Mouse (Mus musculus) hindbrain, embryonic 16.5 days (tissue): ENCODE measurements around the gene Armc8. TPM values are rescaled to one million over a fixed set of nuclear protein-coding genes. Genes with fewer than 3 reads are reported as not detected.

ENCODE experiments used
- ATAC-seq: fragments of 200-750 bp; cut with Nextera tagmentation; 2 replicates; pipeline ENCODE4 v1.8.0; 2017; ENCODE audit warnings: moderate TSS enrichment, moderate library complexity
- H3K27ac ChIP-seq: fragments of 300-500 bp; sonication (generic); 2 replicates; pipeline ENCODE4 v1.5.1; 2014; ENCODE audit warnings: low read depth, mild to moderate bottlenecking, control low read depth, low read length, moderate library complexity
- H3K27me3 ChIP-seq: fragments of 300-500 bp; sonication (generic); replicated peaks from 2 replicates; pipeline ENCODE4 v1.6.1; 2014; ENCODE audit warnings: low read length; ENCODE audit not compliant: control insufficient read depth, insufficient read depth
- H3K36me3 ChIP-seq: fragments of 300-500 bp; sonication (generic); 2 replicates; pipeline ENCODE4 v1.6.1; 2014; ENCODE audit warnings: mild to moderate bottlenecking, low read length, moderate library complexity, mixed read lengths; ENCODE audit not compliant: control insufficient read depth, insufficient read depth
- H3K4me1 ChIP-seq: fragments of 300-500 bp; sonication (generic); 2 replicates; pipeline ENCODE4 v1.6.1; 2014; ENCODE audit warnings: low read depth, low read length; ENCODE audit not compliant: control insufficient read depth, insufficient read depth
- H3K4me2 ChIP-seq: fragments of 300-500 bp; sonication (generic); 2 replicates; pipeline ENCODE4 v1.6.1; 2014; ENCODE audit warnings: mild to moderate bottlenecking, low read length, control low read depth, moderate library complexity
- H3K4me3 ChIP-seq: fragments of 300-500 bp; sonication (generic); 2 replicates; pipeline ENCODE4 v1.5.1; 2014; ENCODE audit warnings: mild to moderate bottlenecking, low read length, control low read depth, moderate library complexity
- H3K9ac ChIP-seq: fragments of 300-500 bp; sonication (generic); 2 replicates; pipeline ENCODE4 v1.6.1; 2014; ENCODE audit warnings: low read depth, mild to moderate bottlenecking, control low read depth, low read length, moderate library complexity
- H3K9me3 ChIP-seq: fragments of 300-500 bp; sonication (generic); 2 replicates; pipeline ENCODE4 v1.6.1; 2014; ENCODE audit warnings: mild to moderate bottlenecking, low read length, moderate library complexity; ENCODE audit not compliant: control insufficient read depth
- WGBS: fragments of 180-500 bp; shearing (Covaris S2); extraction: QIAGEN DNeasy Blood & Tissue Kit; methylation state at CpG from one replicate; pipeline ENCODE4 v1.1.7; 2014; 5-methylcytosine and 5-hydroxymethylcytosine counted together
- polyA plus RNA-seq: library from polyadenylated mRNA; unstranded; fragments of >200 nt; fragmentation: Nextera tagmentation; extraction: Ambion mirVana; gene quantifications from 2 replicates; pipeline ENCODE4 v1.2.1, GENCODE M21; 2015

Armc8 gene
- polyA plus RNA-seq, 1 experiment from 2014 or later: 78.0 TPM

DNA sequence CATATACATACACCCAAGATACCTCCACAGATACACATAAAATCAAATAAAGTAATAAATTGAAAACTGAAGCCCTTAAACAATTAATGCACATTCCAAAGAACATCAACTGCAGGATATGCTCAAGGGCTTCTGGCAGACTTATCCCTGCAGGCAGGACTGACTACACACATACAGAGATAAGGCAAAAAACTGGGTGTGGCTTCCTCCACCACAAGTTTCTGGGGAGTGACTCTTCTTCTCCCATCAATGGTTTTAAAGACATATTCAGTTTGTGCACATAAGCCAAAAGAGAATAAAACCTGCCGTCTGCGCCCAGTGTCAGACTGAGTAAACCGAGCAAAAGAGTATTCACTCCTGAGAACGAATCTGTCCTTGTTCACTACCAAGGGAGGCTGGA lies 83.6 kb downstream of the Armc8 start:
- H3K9ac ChIP-seq: no peak overlapping the region
- no peak overlapping the region for H3K4me2 ChIP-seq
- H3K4me3 ChIP-seq: no peak overlapping the region
- 93% methylated on average over 4 of the region's 4 CpGs for WGBS
- no peaks in the 10 kb centered on the region for H3K27me3 ChIP-seq
- no peak overlapping the region for H3K27ac ChIP-seq
- H3K4me1 ChIP-seq: peaks cover 3% of the 10 kb centered on the region; the same call in 1 of the 2 replicates
- H3K9me3 ChIP-seq: no peaks in the 10 kb centered on the region
- no peak for ATAC-seq
- peaks cover 8% of the 10 kb centered on the region for H3K36me3 ChIP-seq

DNA sequence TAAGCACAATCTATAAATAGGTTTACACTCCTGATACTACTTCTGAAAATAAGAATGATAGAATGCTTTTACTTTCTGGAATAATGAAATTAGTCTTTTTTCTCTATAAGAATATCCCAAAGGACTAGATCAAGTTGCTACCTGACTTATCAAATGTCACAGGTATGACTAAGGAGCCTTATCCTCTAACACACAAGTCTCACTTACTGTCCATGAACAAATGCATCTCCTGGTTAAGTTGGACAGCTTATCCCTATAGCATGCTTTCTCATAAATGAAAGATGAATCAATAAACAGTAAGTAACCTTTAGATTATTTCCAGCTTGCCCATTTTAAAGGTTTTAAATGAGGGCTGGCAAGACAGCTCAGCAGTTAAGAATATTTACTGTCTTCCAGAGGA lies 84.1 kb downstream of the Armc8 start:
- no peaks in the 10 kb centered on the region for H3K9me3 ChIP-seq
- H3K4me2 ChIP-seq: no peak overlapping the region
- peaks cover 6% of the 10 kb centered on the region for H3K36me3 ChIP-seq
- no peak overlapping the region for H3K9ac ChIP-seq
- no peak overlapping the region for H3K27ac ChIP-seq
- no peak for ATAC-seq
- no peak overlapping the region for H3K4me3 ChIP-seq
- peaks cover 3% of the 10 kb centered on the region; the same call in 1 of the 2 replicates for H3K4me1 ChIP-seq
- no peaks in the 10 kb centered on the region for H3K27me3 ChIP-seq

DNA sequence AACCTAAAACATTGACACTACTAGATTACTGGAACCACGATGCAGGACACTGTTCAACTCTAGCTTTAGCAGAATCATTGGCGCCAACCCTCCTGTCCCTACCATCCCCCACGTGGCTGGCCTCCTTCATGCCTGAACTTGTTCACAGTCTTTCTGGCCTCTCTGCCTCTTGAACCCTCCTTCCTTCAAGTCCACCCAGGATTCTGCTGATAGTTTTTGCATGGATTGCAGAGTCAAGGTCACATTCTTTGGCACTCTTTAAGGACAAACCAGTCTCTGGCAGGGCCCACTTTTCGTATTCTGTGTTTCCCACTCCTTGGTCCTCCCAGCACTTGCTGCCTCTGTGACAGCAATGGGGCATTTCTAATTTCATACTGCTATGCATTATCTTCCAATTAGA lies 85.5 kb downstream of the Armc8 start:
- ATAC-seq: no peak
- Histone ChIP-seq H3K9me3 (no peaks in the 10 kb centered on the region), H3K9ac (no peak overlapping the region), H3K36me3 (peaks cover 6% of the 10 kb centered on the region), H3K4me2 (no peak overlapping the region), H3K27ac (no peak overlapping the region), H3K4me1 (peaks cover 3% of the 10 kb centered on the region; the same call in 1 of the 2 replicates), H3K4me3 (no peak overlapping the region), H3K27me3 (no peaks in the 10 kb centered on the region)
- 92% methylated on average over 4 of the region's 4 CpGs for WGBS

DNA sequence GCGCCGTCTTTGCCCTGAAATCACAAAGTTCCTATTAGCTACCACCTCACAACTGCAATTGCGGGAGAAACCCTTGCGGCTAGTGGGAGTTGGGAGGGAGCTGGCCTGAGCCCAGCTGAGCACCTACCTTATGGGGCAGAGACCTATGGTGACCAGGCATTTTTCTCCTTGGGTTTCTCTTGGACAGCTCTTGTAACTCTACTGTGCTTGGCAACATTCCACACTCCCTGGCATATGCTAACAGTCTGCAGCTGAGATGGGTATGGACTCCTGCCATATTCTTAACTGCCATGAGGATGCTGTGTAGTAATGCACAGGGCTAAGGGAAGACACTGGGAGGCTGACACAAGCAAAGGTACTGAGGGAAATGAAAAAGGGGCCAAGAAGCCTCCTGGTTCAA lies 87.9 kb downstream of the Armc8 start:
- 82% methylated on average over 4 of the region's 4 CpGs for WGBS
- ATAC-seq: peak; percentile 70
- Histone ChIP-seq H3K9ac (no peak overlapping the region), H3K27me3 (no peaks in the 10 kb centered on the region), H3K9me3 (no peaks in the 10 kb centered on the region), H3K4me1 (peaks cover 3% of the 10 kb centered on the region; the same call in 1 of the 2 replicates), H3K36me3 (no peaks in the 10 kb centered on the region; the same call in 1 of the 2 replicates), H3K4me3 (no peak overlapping the region), H3K27ac (no peak overlapping the region), H3K4me2 (no peak overlapping the region)

DNA sequence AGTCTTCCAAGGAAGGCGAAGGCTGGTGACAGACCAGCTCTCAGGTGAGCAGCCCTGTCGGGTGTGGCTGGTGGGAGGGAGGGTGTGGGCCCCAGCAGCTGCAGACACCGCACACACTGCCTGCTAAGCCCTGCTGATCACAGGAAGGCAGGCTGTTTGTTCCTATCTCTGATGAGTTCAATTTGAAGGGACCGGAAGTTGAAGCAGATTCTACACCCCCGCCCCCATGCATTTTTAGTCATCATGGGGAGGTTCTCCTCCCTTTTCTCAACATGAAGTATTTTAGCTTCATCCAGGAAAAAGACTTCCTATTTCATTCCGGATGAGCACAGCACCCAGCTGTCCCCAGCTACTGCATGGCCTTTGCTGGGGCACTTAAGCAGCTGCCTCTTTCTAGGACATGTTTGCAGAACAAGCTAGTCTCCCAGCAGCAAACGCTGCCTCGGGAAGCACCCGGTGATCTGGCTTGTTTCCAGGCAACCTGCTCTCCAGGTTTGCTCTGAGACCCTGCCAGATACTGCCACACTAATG lies 89.5 kb downstream of the Armc8 start:
- no peak for ATAC-seq
- Histone ChIP-seq H3K4me1 (peaks cover 3% of the 10 kb centered on the region; the same call in 1 of the 2 replicates), H3K9ac (no peak overlapping the region; the same call in 1 of the 2 replicates), H3K27me3 (no peaks in the 10 kb centered on the region), H3K4me2 (no peak overlapping the region), H3K27ac (peak overlapping the region; percentile 61), H3K9me3 (no peaks in the 10 kb centered on the region), H3K4me3 (no peak overlapping the region), H3K36me3 (no peaks in the 10 kb centered on the region; the same call in 1 of the 2 replicates)
- WGBS: 64% methylated on average over 9 of the region's 9 CpGs

DNA sequence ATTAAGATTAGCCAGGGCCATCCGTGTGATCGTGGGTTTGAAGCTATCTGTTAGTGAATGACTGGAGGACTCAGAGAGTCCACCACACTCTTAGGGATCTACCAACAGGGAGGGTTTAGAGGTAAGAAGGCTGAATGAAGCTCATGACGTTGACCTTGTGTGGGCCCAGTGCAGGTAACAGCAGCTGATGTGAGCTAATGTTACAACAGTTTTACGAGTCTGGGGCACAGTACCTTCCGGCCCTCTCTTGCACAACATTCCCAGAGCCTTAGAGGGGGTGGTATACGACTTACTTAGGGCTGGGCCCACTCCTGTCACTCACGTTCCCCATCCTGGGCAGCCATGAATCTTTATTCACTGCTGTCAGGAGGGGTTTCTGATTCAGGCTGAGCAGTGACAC lies 97.4 kb downstream of the Armc8 start:
- H3K27ac ChIP-seq: no peak overlapping the region
- H3K4me1 ChIP-seq: no peaks in the 10 kb centered on the region
- no peaks in the 10 kb centered on the region for H3K9me3 ChIP-seq
- no peak overlapping the region for H3K4me2 ChIP-seq
- ATAC-seq: no peak
- WGBS: 84% methylated on average over 7 of the region's 7 CpGs
- H3K27me3 ChIP-seq: no peaks in the 10 kb centered on the region
- no peak overlapping the region for H3K4me3 ChIP-seq
- H3K9ac ChIP-seq: no peak overlapping the region
- H3K36me3 ChIP-seq: no peaks in the 10 kb centered on the region

DNA sequence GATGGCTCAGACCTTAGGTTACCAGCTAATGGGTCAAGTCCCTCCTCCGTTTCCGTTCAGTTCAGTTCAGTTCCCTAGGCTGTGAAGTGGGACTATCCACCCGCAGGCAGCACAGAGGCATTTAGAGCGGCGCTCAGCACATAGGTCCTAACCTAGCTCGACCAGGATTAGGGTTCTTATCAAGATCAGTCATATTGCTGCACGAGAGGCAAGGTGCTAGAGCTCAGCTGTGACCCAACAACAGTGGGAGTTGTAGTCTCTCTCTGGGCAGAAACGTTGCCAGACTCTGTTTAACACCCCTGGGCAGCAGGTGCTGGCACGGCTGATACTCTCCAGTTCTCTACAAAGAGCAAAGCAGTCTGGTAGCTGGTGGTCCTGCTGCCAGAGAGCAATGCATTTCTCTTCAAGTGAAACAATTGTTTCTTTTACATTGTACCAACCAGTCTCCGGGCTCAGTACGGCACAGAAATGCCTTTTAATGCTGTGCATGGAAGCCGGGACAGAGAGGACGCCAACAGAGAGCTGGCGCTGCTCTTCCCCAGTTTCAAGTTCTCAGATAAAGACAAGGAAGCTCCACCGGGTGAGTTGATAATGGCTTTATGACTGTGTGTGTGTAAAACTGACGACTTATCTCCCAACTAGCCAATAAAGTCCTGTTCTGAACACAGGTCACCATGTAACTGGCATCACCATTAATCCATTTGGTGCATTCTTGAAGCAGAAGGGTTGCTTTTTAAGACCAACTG lies 98.2 kb downstream of the Armc8 start:
- Histone ChIP-seq H3K4me2 (no peak overlapping the region), H3K9ac (no peak overlapping the region), H3K27me3 (no peaks in the 10 kb centered on the region), H3K4me1 (no peaks in the 10 kb centered on the region), H3K36me3 (no peaks in the 10 kb centered on the region), H3K4me3 (no peak overlapping the region), H3K9me3 (no peaks in the 10 kb centered on the region), H3K27ac (no peak overlapping the region)
- ATAC-seq: no peak
- WGBS: 62% methylated on average over 16 of the region's 16 CpGs

DNA sequence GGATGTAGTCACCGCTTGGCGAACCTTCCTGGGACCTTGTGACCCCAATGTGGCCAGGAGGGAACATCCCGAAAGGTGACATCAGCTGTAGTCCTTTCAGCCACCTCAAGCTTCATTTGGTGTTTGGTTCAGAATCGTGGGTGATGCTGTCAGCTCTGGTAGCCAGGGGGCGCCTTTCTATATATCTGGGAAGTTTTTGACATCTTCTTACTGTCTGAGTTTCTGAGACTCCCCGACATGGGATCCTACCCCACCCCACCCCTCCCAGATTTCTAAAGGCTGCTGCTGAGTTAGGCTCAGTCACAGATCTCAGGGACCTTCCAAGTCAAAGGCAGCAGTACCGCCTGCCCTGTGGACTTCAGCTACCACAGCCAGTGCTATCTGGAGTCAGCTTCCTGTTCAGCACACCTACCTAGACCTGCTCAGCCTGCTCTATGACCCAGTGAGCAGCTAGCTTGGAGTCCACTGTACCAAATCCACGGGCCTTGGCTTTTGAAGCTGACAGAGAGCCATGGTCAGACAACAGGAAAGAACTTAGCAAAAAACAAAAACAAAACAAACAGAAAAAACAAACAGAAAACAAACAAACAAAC lies 98.9 kb downstream of the Armc8 start:
- no peak for ATAC-seq
- Histone ChIP-seq H3K9me3 (no peaks in the 10 kb centered on the region), H3K4me3 (no peak overlapping the region), H3K27ac (no peak overlapping the region), H3K4me1 (no peaks in the 10 kb centered on the region), H3K36me3 (no peaks in the 10 kb centered on the region), H3K27me3 (no peaks in the 10 kb centered on the region), H3K9ac (no peak overlapping the region), H3K4me2 (no peak overlapping the region)
- 73% methylated on average over 8 of the region's 8 CpGs for WGBS

DNA sequence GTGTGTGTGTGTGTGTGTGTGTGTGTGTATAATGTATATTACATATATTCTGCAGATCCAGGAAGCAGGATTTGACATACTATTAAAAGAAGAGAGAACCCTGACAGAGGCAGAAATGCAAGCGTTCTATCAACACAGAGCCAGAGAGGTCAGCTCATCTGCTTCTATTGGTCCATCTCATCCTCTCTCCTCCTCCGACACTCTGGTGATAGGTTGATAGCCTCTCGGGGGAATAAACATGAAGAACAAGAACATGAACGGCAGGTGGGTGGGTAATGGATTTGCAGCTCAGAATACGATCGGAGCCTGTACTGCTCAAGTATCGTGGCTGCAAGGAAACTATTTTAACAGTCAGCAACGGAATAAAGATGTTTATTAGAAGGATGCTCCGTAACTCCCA lies 100.1 kb downstream of the Armc8 start:
- 72% methylated on average over 9 of the region's 9 CpGs for WGBS
- Histone ChIP-seq H3K4me3 (no peak overlapping the region), H3K9ac (no peak overlapping the region), H3K36me3 (no peaks in the 10 kb centered on the region), H3K27ac (no peak overlapping the region), H3K4me1 (no peaks in the 10 kb centered on the region), H3K4me2 (no peak overlapping the region), H3K27me3 (no peaks in the 10 kb centered on the region), H3K9me3 (no peaks in the 10 kb centered on the region)
- ATAC-seq: peak; percentile 28; the same call in 1 of the 2 replicates
